13 mouse cellular contexts compared by ENCODE assay signal in the genomic region with DNA sequence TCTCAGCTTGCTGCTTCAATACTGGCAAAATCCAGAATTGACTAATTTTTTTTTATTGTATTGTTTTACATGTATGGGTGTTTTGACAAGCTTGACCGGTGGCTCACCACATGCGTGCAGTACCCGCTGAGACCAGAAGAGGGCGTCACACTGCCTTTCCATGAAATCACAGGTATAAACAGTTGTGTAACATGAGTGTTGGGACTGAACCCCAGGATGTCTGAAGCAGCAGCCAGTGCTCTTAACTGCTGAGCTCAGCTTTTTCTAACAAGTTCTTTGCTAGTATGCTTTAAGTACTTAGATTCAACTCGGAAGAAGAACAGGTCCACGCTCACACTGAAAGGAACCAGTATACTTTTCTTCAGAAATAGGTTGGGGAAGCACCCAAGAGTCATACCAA. TPM values are rescaled to one million over a fixed set of nuclear protein-coding genes. Genes with fewer than 3 reads are reported as not detected.
DNase-seq lines count a peak whose midpoint lies in the region; ATAC-seq and TF ChIP-seq lines count a peak whose summit lies in the region.
"Had no signal": no experiment of that assay in that cellular context is flagged by ENCODE, and none has a peak within 500 bp of the region (broad histone marks: within the 10 kb centered on the region; RNA-seq: fewer than 3 reads in every experiment).

No protein-coding gene starts in this region.

- DNase-seq in left cerebral cortex, adult 2 months (ENCODE audit: extremely low spot score in 1 of 2, low spot score in 2 of 2), result no peak
- DNase-seq in left cerebral cortex, postnatal 14 days (ENCODE audit: low spot score in 2 of 2), result no peak
- DNase-seq in thymus, postnatal 4 days, result peak; percentile 33
- DNase-seq in thymus, postnatal 10 days (ENCODE audit: low spot score in 2 of 2), result no peak
- DNase-seq in ZHBTc4 (ENCODE audit: low read depth, low spot score) (peak; percentile 69), MN1 (ENCODE audit: low spot score) (no peak)
- DNase-seq: adrenal gland, postnatal 14 days; cerebellum, adult 18-20 months; liver, embryonic 13.5 days had no signal

- intact Hi-C loops in left cerebral cortex, adult 2 months (cut with DNase I), result no loop called here
- intact Hi-C loops in left cerebral cortex, postnatal 14 days (cut with DNase I), result no loop called here

- TF ChIP-seq CTCF in left cerebral cortex, adult 2 months (IDR thresholded peaks at IDR 0.05), result peak; percentile 49

- ATAC-seq in erythroblast, adult 5-6 weeks (replicated peaks; ENCODE audit: low FRiP score, poor library complexity, severe bottlenecking), result no peak

- H3K27ac ChIP-seq in left cerebral cortex, adult 2 months, result no peak overlapping the region
- H3K27ac ChIP-seq: liver, embryonic 13.5 days had no signal

- no peak overlapping the region for H3K4me3 ChIP-seq in left cerebral cortex, adult 2 months
- H3K4me3 ChIP-seq: heart, embryonic 12.5 days; liver, embryonic 13.5 days; megakaryocyte, embryonic 14.5 days had no signal

RNA-seq across cellular contexts. Expression of gene Neurog3, which starts 5.8 kb away (rescaled TPM):
- total RNA-seq in left cerebral cortex, adult 2 months (2021), result not detected
- not detected for total RNA-seq in left cerebral cortex, postnatal 14 days (2021)
- total RNA-seq in erythroblast, adult 5-6 weeks (2015; ENCODE audit: low replicate concordance), result not detected in 2 replicates
- total RNA-seq in erythroblast, adult 5-6 weeks (2017; ENCODE audit: low replicate concordance), result not detected in 2 replicates
- total RNA-seq: adrenal gland, postnatal 14 days; gastrocnemius, adult 8-10 months had no signal

RNA-seq across cellular contexts. Expression of gene Fam241b, which starts 16.6 kb away (rescaled TPM):
- total RNA-seq in left cerebral cortex, adult 2 months (2021), result 10 to 100 TPM; 50.1 to 58.3 TPM
- total RNA-seq in left cerebral cortex, postnatal 14 days (2021), result 10 to 100 TPM; 51.0 to 60.4 TPM
- total RNA-seq in erythroblast, adult 5-6 weeks (2015; ENCODE audit: low replicate concordance), result not detected in 2 replicates
- not detected in 2 replicates for total RNA-seq in erythroblast, adult 5-6 weeks (2017; ENCODE audit: low replicate concordance)

Comparison
In these comparisons a context has a peak if more than half of its experiments do, and no peak if none do; other contexts are left out.
1. DNase-seq: peak in thymus, postnatal 4 days (single experiment) and ZHBTc4 (single experiment); none in left cerebral cortex, adult 2 months (0 of 2), left cerebral cortex, postnatal 14 days (0 of 2), thymus, postnatal 10 days (0 of 2) and MN1 (single experiment).
2. RNA of gene Fam241b, which starts 16.6 kb away (total RNA-seq): 51.0 to 60.4 TPM in left cerebral cortex, postnatal 14 days and 50.1 to 58.3 TPM in left cerebral cortex, adult 2 months; not detected in erythroblast, adult 5-6 weeks; every median in the first group is over 10 times any median in the second.